Mouse (Mus musculus): ENCODE measurements around the gene Gm3020. TPM values are rescaled to one million over a fixed set of nuclear protein-coding genes. Genes with fewer than 3 reads are reported as not detected.

Gm3020 gene
- 0.17 TPM for polyA plus RNA-seq (2015; fragmentation: Illumina TruSeq; extraction: RNeasy Lipid Tissue Mini Kit (QIAGEN cat#74804); ENCODE audit: insufficient read depth, low replicate concordance)

DNA sequence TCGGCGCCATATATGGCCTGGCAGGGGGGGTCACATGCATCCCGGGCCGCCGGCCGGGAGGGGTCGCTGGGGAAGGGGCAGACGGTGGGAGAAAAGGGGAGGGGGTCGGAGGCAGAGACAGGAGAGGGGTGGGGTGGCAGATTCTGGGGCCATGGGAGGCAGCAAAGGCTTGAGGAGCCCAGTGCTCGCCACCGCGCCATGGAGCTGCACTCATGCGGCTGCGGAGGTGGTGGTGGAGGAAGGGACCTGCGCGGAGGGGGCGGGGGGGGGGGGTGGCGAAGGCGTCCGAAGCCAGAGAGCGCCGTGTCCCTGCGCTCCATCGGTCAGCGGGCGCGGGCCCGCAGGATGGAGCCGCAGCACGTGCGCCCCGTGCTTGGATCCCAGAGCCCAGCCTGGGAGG is at the start of gene Gm3020:
Gene Gm3020 (plus strand): TSS at position 301 of the 400 bp plus-strand sequence.

GRCm38 (mm10) chr14:3634212-3634611 is 17.6 kb upstream of the Gm3020 start, which contains the start of gene Gm3012:
Gm3012 (plus strand) TSS chr14:3634512.

DNA sequence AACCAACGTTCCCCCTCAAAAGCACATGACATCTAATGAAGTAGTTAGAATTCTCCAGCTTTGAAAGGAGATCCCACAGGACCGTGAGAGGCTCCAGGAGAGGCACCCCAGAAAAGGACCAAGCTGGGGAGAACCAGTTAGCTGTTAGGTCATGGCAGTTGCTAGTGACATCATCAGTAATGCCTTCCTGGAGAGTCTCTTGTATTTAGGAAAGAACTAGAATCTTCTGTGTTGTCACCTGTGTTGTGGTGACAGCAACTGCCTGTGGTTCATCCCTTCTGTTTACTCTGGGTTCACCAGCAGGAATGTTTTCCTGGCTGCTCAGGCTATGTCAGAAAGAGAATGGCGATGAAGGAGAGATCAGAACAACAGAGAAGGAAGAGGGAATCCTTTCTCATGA is 36.7 kb downstream of the Gm3020 start, which contains the start of gene Gm3043:
Gene Gm3043 (plus strand): TSS at position 301 of the 400 bp plus-strand sequence.

Other genes with a start within 250 kb of the Gm3020 start
- gene Gm10409, start 239.4 kb upstream of the Gm3020 start, polyA plus RNA-seq (2015; fragmentation: Illumina TruSeq; extraction: RNeasy Lipid Tissue Mini Kit (QIAGEN cat#74804); ENCODE audit: insufficient read depth, low replicate concordance), result 0.17 TPM
- 0.47 TPM for gene Gm3005, start 223.9 kb upstream of the Gm3020 start, polyA plus RNA-seq (2015; fragmentation: Illumina TruSeq; extraction: RNeasy Lipid Tissue Mini Kit (QIAGEN cat#74804); ENCODE audit: insufficient read depth, low replicate concordance)
- gene Gm10408, start 202.7 kb upstream of the Gm3020 start, polyA plus RNA-seq (2015; fragmentation: Illumina TruSeq; extraction: RNeasy Lipid Tissue Mini Kit (QIAGEN cat#74804); ENCODE audit: insufficient read depth, low replicate concordance), result not detected
- not detected for gene Gm3012, start 17.5 kb upstream of the Gm3020 start, polyA plus RNA-seq (2015; fragmentation: Illumina TruSeq; extraction: RNeasy Lipid Tissue Mini Kit (QIAGEN cat#74804); ENCODE audit: insufficient read depth, low replicate concordance)
- gene Gm3043, start 36.8 kb downstream of the Gm3020 start, polyA plus RNA-seq (2015; fragmentation: Illumina TruSeq; extraction: RNeasy Lipid Tissue Mini Kit (QIAGEN cat#74804); ENCODE audit: insufficient read depth, low replicate concordance), result not detected
- 0.18 TPM for gene Gm3002, start 158.0 kb downstream of the Gm3020 start, polyA plus RNA-seq (2015; fragmentation: Illumina TruSeq; extraction: RNeasy Lipid Tissue Mini Kit (QIAGEN cat#74804); ENCODE audit: insufficient read depth, low replicate concordance)
- not detected for gene Gm3033, start 194.2 kb downstream of the Gm3020 start, polyA plus RNA-seq (2015; fragmentation: Illumina TruSeq; extraction: RNeasy Lipid Tissue Mini Kit (QIAGEN cat#74804); ENCODE audit: insufficient read depth, low replicate concordance)
- not detected for gene Gm2916, start 232.1 kb downstream of the Gm3020 start, polyA plus RNA-seq (2015; fragmentation: Illumina TruSeq; extraction: RNeasy Lipid Tissue Mini Kit (QIAGEN cat#74804); ENCODE audit: insufficient read depth, low replicate concordance)

All from spleen, adult 10 weeks (tissue).